Mouse (Mus musculus) gastrocnemius, adult 8-10 months (tissue): ENCODE data around the gene Prpf40a. TPM values are rescaled to one million over a fixed set of nuclear protein-coding genes. Genes with fewer than 3 reads are reported as not detected.
A peak's percentile ranks its signal among the peaks of the same experiment; 100 is the strongest.

Source experiments
- DNase-seq, 2 experiments: peaks; one replicate each; pipeline ENCODE4 v3.0.0; 2022; ENCODE audit warnings: low spot score in 2 of 2
- total RNA-seq, 4 experiments: library from RNA; stranded (reverse); gene quantifications; 2 replicates each; pipeline ENCODE4 v1.2.4; 2022

Gene Prpf40a
- 10 to 100 TPM; 25.8 to 31.6 (median 29.7) TPM for total RNA-seq

- DNase-seq: peak; percentile 98 to 99
Measured at GRCm38 (mm10) chr2:53190684-53191511, at the start of gene Prpf40a. TSS of gene Prpf40a (minus strand) at chr2:53191284.

- peak in 1 of 2 experiments; percentile 23 for DNase-seq
Measured at GRCm38 (mm10) chr2:53222242-53222641, 31.2 kb upstream of the Prpf40a start.

- no peak for DNase-seq
Measured at GRCm38 (mm10) chr2:53213493-53213892, 22.4 kb upstream of the Prpf40a start.

- no peak for DNase-seq
Measured at GRCm38 (mm10) chr2:53206749-53207148, 15.7 kb upstream of the Prpf40a start.

GRCm38 (mm10) chr2:53204373-53205274, 13.5 kb upstream of the Prpf40a start:
- no peak for DNase-seq

- DNase-seq: no peak
Measured at GRCm38 (mm10) chr2:53200164-53200885, 9.2 kb upstream of the Prpf40a start.

- DNase-seq: no peak
Measured at GRCm38 (mm10) chr2:53199203-53199602, 8.1 kb upstream of the Prpf40a start.

GRCm38 (mm10) chr2:53196431-53196830, 5.3 kb upstream of the Prpf40a start:
- DNase-seq: no peak

GRCm38 (mm10) chr2:53192386-53192785, 1.3 kb upstream of the Prpf40a start:
- no peak for DNase-seq

- peak; percentile 93 to 94 for DNase-seq
Measured at GRCm38 (mm10) chr2:53191523-53192220, 588 bp upstream of the Prpf40a start, which contains the start of gene Arl6ip6. TSS of gene Arl6ip6 (plus strand) at chr2:53191726.

- DNase-seq: no peak
Measured at GRCm38 (mm10) chr2:53189811-53190210, 1.3 kb downstream of the Prpf40a start.

GRCm38 (mm10) chr2:53179876-53180275, 11.2 kb downstream of the Prpf40a start:
- no peak for DNase-seq

- DNase-seq: no peak
Measured at GRCm38 (mm10) chr2:53178966-53179365, 12.1 kb downstream of the Prpf40a start.

- no peak for DNase-seq
Measured at GRCm38 (mm10) chr2:53173966-53174365, 17.1 kb downstream of the Prpf40a start.

GRCm38 (mm10) chr2:53146852-53147251, 44.2 kb downstream of the Prpf40a start:
- DNase-seq: no peak

GRCm38 (mm10) chr2:53131567-53131966, 59.5 kb downstream of the Prpf40a start:
- no peak for DNase-seq

- no peak for DNase-seq
Measured at GRCm38 (mm10) chr2:53129070-53129469, 62.0 kb downstream of the Prpf40a start.

- DNase-seq: no peak
Measured at GRCm38 (mm10) chr2:53125998-53126397, 65.1 kb downstream of the Prpf40a start.

GRCm38 (mm10) chr2:53121797-53122196, 69.3 kb downstream of the Prpf40a start:
- no peak for DNase-seq

- DNase-seq: no peak
Measured at GRCm38 (mm10) chr2:53108547-53108946, 82.5 kb downstream of the Prpf40a start.

- no peak for DNase-seq
Measured at GRCm38 (mm10) chr2:53106472-53106871, 84.6 kb downstream of the Prpf40a start.
